Mouse (Mus musculus): ENCODE measurements around the gene Axin2.

DNA sequence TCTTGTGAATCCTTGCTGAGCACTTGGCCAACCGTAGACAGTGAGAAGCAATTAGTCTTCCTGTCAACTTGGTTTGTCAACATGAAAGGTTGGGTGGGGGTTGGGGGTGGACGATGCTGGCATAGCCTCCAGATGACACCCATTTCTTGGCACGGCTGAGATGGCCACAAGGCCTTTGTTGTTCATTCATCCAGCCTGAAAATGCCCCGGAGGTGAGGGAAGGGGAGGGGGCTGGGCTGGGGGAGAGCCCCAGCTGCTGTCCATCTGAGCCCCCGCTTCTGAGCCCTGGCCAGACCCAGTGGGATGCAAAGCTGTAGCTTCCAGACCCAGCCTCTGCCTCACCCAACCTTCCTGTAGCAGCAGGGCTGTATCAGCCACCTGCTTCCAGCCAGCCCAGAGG is 38.2 kb downstream of the Axin2 start:
- no peak for TF ChIP-seq POLR2A (IDR thresholded peaks at IDR 0.05; ENCODE audit: borderline replicate concordance, low read depth, low read length)
- TF ChIP-seq CTCF (IDR thresholded peaks at IDR 0.05; ENCODE audit: low read depth, low read length): no peak
